Mouse (Mus musculus): ENCODE measurements around the gene Ccdc134.
A peak's percentile ranks its signal among the peaks of the same experiment; 100 is the strongest.

Gene Ccdc134

GRCm38 (mm10) chr15:82148510-82148911, 20.8 kb downstream of the Ccdc134 start:
- no peak for ATAC-seq (ENCODE audit: low TSS enrichment)

- ATAC-seq (ENCODE audit: low TSS enrichment) = no peak
These were observed 22.3 kb downstream of the Ccdc134 start for GRCm38 (mm10) chr15:82150042-82150441.

- no peak for ATAC-seq (ENCODE audit: low TSS enrichment)
These were observed 23.5 kb downstream of the Ccdc134 start for GRCm38 (mm10) chr15:82151176-82151575.

- no peak for ATAC-seq (ENCODE audit: low TSS enrichment)
These were observed 24.3 kb downstream of the Ccdc134 start for GRCm38 (mm10) chr15:82152022-82152421.

GRCm38 (mm10) chr15:82152435-82152834, 24.7 kb downstream of the Ccdc134 start:
- ATAC-seq (ENCODE audit: low TSS enrichment) = no peak

- no peak for ATAC-seq (ENCODE audit: low TSS enrichment)
These were observed 28.6 kb downstream of the Ccdc134 start for GRCm38 (mm10) chr15:82156298-82156697.

- no peak for ATAC-seq (ENCODE audit: low TSS enrichment)
These were observed 29.2 kb downstream of the Ccdc134 start for GRCm38 (mm10) chr15:82156902-82157301.

- ATAC-seq (ENCODE audit: low TSS enrichment) = no peak
These were observed 30.7 kb downstream of the Ccdc134 start for GRCm38 (mm10) chr15:82158243-82159035.

GRCm38 (mm10) chr15:82159471-82159870, 31.7 kb downstream of the Ccdc134 start:
- ATAC-seq (ENCODE audit: low TSS enrichment) = no peak

- no peak for ATAC-seq (ENCODE audit: low TSS enrichment)
These were observed 33.3 kb downstream of the Ccdc134 start for GRCm38 (mm10) chr15:82160731-82161640.

- ATAC-seq (ENCODE audit: low TSS enrichment) = no peak
These were observed 34.4 kb downstream of the Ccdc134 start for GRCm38 (mm10) chr15:82161965-82162600.

- no peak for ATAC-seq (ENCODE audit: low TSS enrichment)
These were observed 35.8 kb downstream of the Ccdc134 start for GRCm38 (mm10) chr15:82163356-82164060.

GRCm38 (mm10) chr15:82164061-82164399, 36.3 kb downstream of the Ccdc134 start:
- ATAC-seq (ENCODE audit: low TSS enrichment) = no peak

- no peak for ATAC-seq (ENCODE audit: low TSS enrichment)
These were observed 36.8 kb downstream of the Ccdc134 start for GRCm38 (mm10) chr15:82164496-82164895.

- no peak for ATAC-seq (ENCODE audit: low TSS enrichment)
These were observed 37.9 kb downstream of the Ccdc134 start for GRCm38 (mm10) chr15:82165332-82166239.

GRCm38 (mm10) chr15:82166240-82167100, 38.7 kb downstream of the Ccdc134 start:
- ATAC-seq (ENCODE audit: low TSS enrichment) = peak; percentile 55; the same call in 1 of the 2 replicates

- peak; percentile 14; the same call in 1 of the 2 replicates for ATAC-seq (ENCODE audit: low TSS enrichment)
These were observed 39.8 kb downstream of the Ccdc134 start for GRCm38 (mm10) chr15:82167201-82168168.

- no peak for ATAC-seq (ENCODE audit: low TSS enrichment)
These were observed 41.9 kb downstream of the Ccdc134 start for GRCm38 (mm10) chr15:82169671-82170070.

Data from frontal cortex, adult (tissue).